Mouse (Mus musculus) CH12.LX (cell line): ENCODE results near the gene 4930402H24Rik. TPM values are rescaled to one million over a fixed set of nuclear protein-coding genes. Genes with fewer than 3 reads are reported as not detected.

Source experiments
- DNase-seq: peaks from one replicate; pipeline ENCODE4 v3.0.0-alpha.2; 2013; ENCODE audit errors: extremely low read depth
- H3K27ac ChIP-seq: 2 replicates; pipeline ENCODE4 v1.5.1; 2012; ENCODE audit warnings: low read depth, mild to moderate bottlenecking, control low read depth, moderate library complexity; ENCODE audit not compliant: insufficient read depth
- H3K27me3 ChIP-seq: replicated peaks from 2 replicates; pipeline ENCODE3; 2012; ENCODE audit warnings: inconsistent platforms
- H3K36me3 ChIP-seq, 2 experiments: replicated peaks in 1 of 2; 2 replicates each; pipeline versions ENCODE3 to v1.6.1; 2012; ENCODE audit warnings: inconsistent platforms in 1 of 2, low read length in 1 of 2, mild to moderate bottlenecking in 1 of 2, mixed read lengths in 1 of 2, moderate library complexity in 1 of 2; ENCODE audit not compliant: control insufficient read depth in 1 of 2, insufficient read depth in 1 of 2
- H3K4me1 ChIP-seq, 2 experiments: 2 replicates each; pipeline ENCODE4 v1.6.1; 2012; ENCODE audit warnings: inconsistent platforms in 1 of 2, moderate library complexity in 1 of 2; ENCODE audit not compliant: insufficient read depth in 2 of 2, control insufficient read depth in 1 of 2
- H3K4me2 ChIP-seq: 2 replicates; pipeline ENCODE4 v1.6.1; 2012; ENCODE audit warnings: low read depth, mild to moderate bottlenecking, control low read depth; ENCODE audit not compliant: poor library complexity, insufficient read depth, severe bottlenecking
- H3K4me3 ChIP-seq, 3 experiments: fragments of 150-350 bp in 1 of 3; sonication (generic) in 1 of 3; replicated peaks in 1 of 3; 2 replicates each; pipeline versions ENCODE3 to v1.5.1; 2011 to 2012; ENCODE audit warnings: low read depth in 2 of 3, low read length in 2 of 3, mild to moderate bottlenecking in 2 of 3, moderate library complexity in 2 of 3, control low read depth in 1 of 3, improper control_type of control experiment in 1 of 3, inconsistent platforms in 1 of 3, mixed read lengths in 1 of 3; ENCODE audit not compliant: poor library complexity in 1 of 3
- H3K79me2 ChIP-seq: replicated peaks from 2 replicates; pipeline ENCODE4 v1.6.1; 2012; ENCODE audit warnings: mild to moderate bottlenecking, moderate library complexity; ENCODE audit not compliant: control insufficient read depth, poor library complexity, insufficient read depth, severe bottlenecking; ENCODE audit errors: extremely low read depth
- H3K9ac ChIP-seq: 2 replicates; pipeline ENCODE4 v1.6.1; 2012; ENCODE audit warnings: low read depth, mild to moderate bottlenecking, control low read depth, moderate library complexity; ENCODE audit not compliant: insufficient read depth
- H3K9me3 ChIP-seq: replicated peaks from 2 replicates; pipeline ENCODE3; 2012; ENCODE audit warnings: low read length, inconsistent platforms, mixed read lengths
- BHLHE40 ChIP-seq: IDR thresholded peaks from 2 replicates; pipeline ENCODE4 v1.6.1; 2011; ENCODE audit warnings: mild to moderate bottlenecking, low read depth, low read length, improper control_type of control experiment
- CHD2 ChIP-seq: IDR thresholded peaks from 2 replicates; pipeline ENCODE4 v1.6.1; 2011; ENCODE audit warnings: low read length, improper control_type of control experiment
- E2F4 ChIP-seq: IDR thresholded peaks from 2 replicates; pipeline ENCODE4 v1.6.1; 2011; ENCODE audit warnings: low read depth, low read length, improper control_type of control experiment; ENCODE audit not compliant: insufficient replicate concordance
- ETS1 ChIP-seq: conservative IDR thresholded peaks from 2 replicates; pipeline ENCODE4 v1.6.1; 2012; ENCODE audit warnings: low read depth, mild to moderate bottlenecking, inconsistent platforms, low read length, improper control_type of control experiment, moderate library complexity
- GABPA ChIP-seq: IDR thresholded peaks from 2 replicates; pipeline ENCODE4 v1.6.1; 2012; ENCODE audit warnings: low read depth, low read length, improper control_type of control experiment, inconsistent platforms; ENCODE audit not compliant: insufficient replicate concordance
- IRF4 ChIP-seq: IDR thresholded peaks from 2 replicates; pipeline ENCODE4 v1.6.1; 2014; ENCODE audit warnings: low read depth, mild to moderate bottlenecking, inconsistent platforms, low read length, improper control_type of control experiment
- JUN ChIP-seq: IDR thresholded peaks from 2 replicates; pipeline ENCODE4 v1.6.1; 2011; ENCODE audit warnings: low read depth, mild to moderate bottlenecking, low read length, improper control_type of control experiment, moderate library complexity; ENCODE audit not compliant: insufficient read depth
- MAFK ChIP-seq: IDR thresholded peaks from 2 replicates; pipeline ENCODE4 v1.6.1; 2011; ENCODE audit warnings: low read length, improper control_type of control experiment; ENCODE audit not compliant: insufficient replicate concordance
- MAZ ChIP-seq: IDR thresholded peaks from 2 replicates; pipeline ENCODE4 v1.6.1; 2012; ENCODE audit warnings: low read depth, mild to moderate bottlenecking, inconsistent platforms, low read length, improper control_type of control experiment, moderate library complexity
- MEF2A ChIP-seq: IDR thresholded peaks from 2 replicates; pipeline ENCODE4 v1.6.1; 2014; ENCODE audit warnings: low read depth, mild to moderate bottlenecking, inconsistent platforms, low read length, improper control_type of control experiment, borderline replicate concordance
- MXI1 ChIP-seq: IDR thresholded peaks from 2 replicates; pipeline ENCODE4 v1.6.1; 2011; ENCODE audit warnings: mild to moderate bottlenecking, low read depth, low read length, improper control_type of control experiment
- PAX5 ChIP-seq: IDR thresholded peaks from 2 replicates; pipeline ENCODE4 v1.6.1; 2012; ENCODE audit warnings: low read length, inconsistent platforms, mixed read lengths
- POLR2AphosphoS2 ChIP-seq: IDR thresholded peaks from 2 replicates; pipeline ENCODE4 v1.6.1; 2011; ENCODE audit warnings: low read depth, low read length, improper control_type of control experiment
- RAD21 ChIP-seq: IDR thresholded peaks from 2 replicates; pipeline ENCODE4 v1.6.1; 2011; ENCODE audit warnings: low read depth, mild to moderate bottlenecking, low read length, improper control_type of control experiment, moderate library complexity
- TBP ChIP-seq: conservative IDR thresholded peaks from 2 replicates; pipeline ENCODE4 v1.6.1; 2011; ENCODE audit warnings: low read depth, low read length, improper control_type of control experiment
- TCF12 ChIP-seq: IDR thresholded peaks from 2 replicates; pipeline ENCODE4 v1.6.1; 2014; ENCODE audit warnings: low read depth, mild to moderate bottlenecking, inconsistent platforms, low read length, improper control_type of control experiment
- UBTF ChIP-seq: IDR thresholded peaks from 2 replicates; pipeline ENCODE4 v1.6.1; 2012; ENCODE audit warnings: low read depth, mild to moderate bottlenecking, inconsistent platforms, low read length, improper control_type of control experiment, moderate library complexity
- USF1 ChIP-seq: IDR thresholded peaks from 2 replicates; pipeline ENCODE4 v1.6.1; 2014; ENCODE audit warnings: low read depth, mild to moderate bottlenecking, inconsistent platforms, low read length, improper control_type of control experiment
- ZC3H11A ChIP-seq: IDR thresholded peaks from 2 replicates; pipeline ENCODE4 v1.6.1; 2012; ENCODE audit warnings: low read depth, mild to moderate bottlenecking, inconsistent platforms, low read length, improper control_type of control experiment
- ZKSCAN1 ChIP-seq: IDR thresholded peaks from 2 replicates; pipeline ENCODE4 v1.6.1; 2012; ENCODE audit warnings: low read depth, inconsistent platforms, low read length, improper control_type of control experiment, borderline replicate concordance
- ZMIZ1 ChIP-seq: IDR thresholded peaks from 2 replicates; pipeline ENCODE4 v1.6.1; 2012; ENCODE audit warnings: low read depth, mild to moderate bottlenecking, inconsistent platforms, low read length, improper control_type of control experiment
- ZNF384 ChIP-seq: IDR thresholded peaks from 2 replicates; pipeline ENCODE4 v1.6.1; 2012; ENCODE audit warnings: low read depth, low read length, improper control_type of control experiment, inconsistent platforms
- dilution Hi-C: fragments of 300-500 bp; cut with MboI; formaldehyde crosslinking; loops from 2 replicates; pipeline ENCODE4 v1.14.3; 2020; ENCODE audit warnings: low sequenced_read_pairs; ENCODE audit not compliant: extremely low pct_unique_long_range_greater_than_20kb, extremely low pct_ligation_motif_present
- in situ Hi-C: fragments of 300-500 bp; cut with MboI; formaldehyde crosslinking; loops from 3 replicates; pipeline ENCODE4 v1.14.3; 2019; ENCODE audit warnings: low sequenced_read_pairs, low pct_ligation_motif_present, low pct_unique_long_range_greater_than_20kb, mixed read lengths
- polyA plus RNA-seq: library from polyadenylated mRNA; unstranded; fragments of >175 nt; gene quantifications from 2 replicates; pipeline ENCODE4 v1.2.1, GENCODE M21; 2012; ENCODE audit warnings: low read depth; ENCODE audit not compliant: insufficient read length
- total RNA-seq, 2 experiments: library from RNA; depleted of rRNA; stranded (reverse); fragments of 300-350 nt in 1 of 2; fragments of >200 nt in 1 of 2; gene quantifications; 2 replicates each; pipeline ENCODE4 v1.2.3; 2012 to 2014

The 4930402H24Rik gene
- total and polyA plus RNA-seq, 3 experiments, result 4.2 to 4.8 (median 4.2) TPM

DNA sequence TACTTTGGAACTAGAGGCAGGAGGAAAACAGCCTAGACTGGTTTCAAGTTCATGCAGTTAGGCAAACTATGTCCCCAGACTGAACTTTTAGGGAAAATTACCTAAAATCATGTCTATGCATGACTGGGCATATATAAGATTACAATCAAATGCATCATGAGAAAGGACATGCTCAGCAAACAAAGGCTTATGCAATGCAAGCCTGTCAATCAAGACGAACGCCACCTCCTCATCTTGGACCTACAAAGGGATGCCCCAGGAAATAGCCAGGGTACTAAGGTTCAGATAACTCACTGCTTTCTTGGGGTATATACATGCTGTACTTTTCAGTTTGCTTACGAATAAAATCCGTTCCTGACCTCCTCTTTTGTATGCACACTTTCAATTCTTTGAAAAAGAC lies 57.9 kb downstream of the 4930402H24Rik start:
- Histone ChIP-seq H3K36me3 (no peaks in the 10 kb centered on the region), H3K4me2 (no peak overlapping the region), H3K27me3 (no peaks in the 10 kb centered on the region), H3K9ac (no peak overlapping the region), H3K27ac (no peak overlapping the region), H3K9me3 (no peaks in the 10 kb centered on the region), H3K4me3 (no peak overlapping the region), H3K4me1 (peaks cover 2 to 7% of the 10 kb centered on the region in 2 experiments; a peak in 2 of 4 replicates), H3K79me2 (no peaks in the 10 kb centered on the region)
- dilution Hi-C loops (no loop called here), in situ Hi-C loops (no loop called here)
- DNase-seq, result no peak
- TF ChIP-seq ZKSCAN1, result no peak
- TF ChIP-seq E2F4, result no peak
- no peak for TF ChIP-seq ETS1
- no peak for TF ChIP-seq GABPA
- no peak for TF ChIP-seq ZMIZ1
- no peak for TF ChIP-seq POLR2AphosphoS2
- TF ChIP-seq MAFK, result no peak
- no peak for TF ChIP-seq MAZ

DNA sequence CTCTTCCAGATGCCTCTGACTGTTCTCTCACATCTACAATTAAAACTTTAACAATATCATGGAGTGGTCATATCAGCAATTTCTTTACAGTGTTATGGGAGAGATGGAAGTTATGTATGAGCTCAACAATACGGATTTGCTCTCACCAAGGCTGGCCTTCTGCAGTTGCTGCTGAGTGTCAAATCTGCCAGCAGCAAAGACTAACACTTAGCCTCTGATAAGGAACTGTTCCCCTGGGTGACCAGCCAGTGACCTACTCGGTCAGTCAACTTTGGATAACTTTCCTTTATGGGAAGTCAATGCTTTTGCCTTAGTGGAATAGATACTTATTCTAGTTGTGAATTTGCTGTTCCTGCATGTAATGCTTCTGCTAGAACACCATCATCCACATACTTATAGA lies 62.6 kb downstream of the 4930402H24Rik start:
- dilution Hi-C loops (no loop called here), in situ Hi-C loops (no loop called here)
- Histone ChIP-seq H3K79me2 (no peaks in the 10 kb centered on the region; the same call in 1 of the 2 replicates), H3K9me3 (no peaks in the 10 kb centered on the region), H3K4me3 (no peak overlapping the region), H3K9ac (no peak overlapping the region), H3K27ac (no peak overlapping the region), H3K27me3 (peaks cover 11% of the 10 kb centered on the region), H3K4me1 (peaks cover 1 to 6% of the 10 kb centered on the region in 2 experiments; a peak in 3 of 4 replicates), H3K4me2 (no peak overlapping the region), H3K36me3 (no peaks in the 10 kb centered on the region)
- TF ChIP-seq MEF2A, result no peak
- TF ChIP-seq BHLHE40, result no peak
- no peak for TF ChIP-seq POLR2AphosphoS2
- TF ChIP-seq GABPA, result no peak
- no peak for TF ChIP-seq ZC3H11A
- no peak for TF ChIP-seq IRF4
- no peak for TF ChIP-seq E2F4
- no peak for TF ChIP-seq RAD21
- no peak for TF ChIP-seq ZNF384
- TF ChIP-seq ETS1, result no peak
- no peak for TF ChIP-seq MXI1
- no peak for TF ChIP-seq MAZ
- no peak for TF ChIP-seq CHD2
- TF ChIP-seq JUN, result no peak
- TF ChIP-seq PAX5, result no peak
- TF ChIP-seq USF1, result no peak
- TF ChIP-seq TBP, result no peak
- no peak for TF ChIP-seq UBTF
- TF ChIP-seq TCF12, result no peak
- DNase-seq, result no peak
